Mouse (Mus musculus) hindbrain, embryonic 12.5 days (tissue): Measurements from ENCODE around the gene Kbtbd3. TPM values are rescaled to one million over a fixed set of nuclear protein-coding genes. Genes with fewer than 3 reads are reported as not detected.

Source experiments
- ATAC-seq: fragments of 200-750 bp; cut with Nextera tagmentation; 2 replicates; pipeline ENCODE4 v1.8.0; 2017; ENCODE audit warnings: moderate TSS enrichment; ENCODE audit not compliant: low FRiP score
- H3K27ac ChIP-seq: fragments of 300-500 bp; sonication (generic); 2 replicates; pipeline ENCODE4 v1.5.1; 2016; ENCODE audit warnings: mild to moderate bottlenecking
- H3K27me3 ChIP-seq: fragments of 300-500 bp; sonication (generic); 2 replicates; pipeline ENCODE4 v1.6.1; 2016; ENCODE audit warnings: mild to moderate bottlenecking
- H3K36me3 ChIP-seq: fragments of 300-500 bp; sonication (generic); 2 replicates; pipeline ENCODE4 v1.6.1; 2016; ENCODE audit warnings: mild to moderate bottlenecking
- H3K4me1 ChIP-seq: fragments of 300-500 bp; sonication (generic); 2 replicates; pipeline ENCODE4 v1.6.1; 2016
- H3K4me2 ChIP-seq: fragments of 300-500 bp; sonication (generic); replicated peaks from 2 replicates; pipeline ENCODE4 v1.6.1; 2016; ENCODE audit warnings: mild to moderate bottlenecking
- H3K4me3 ChIP-seq: fragments of 300-500 bp; sonication (generic); 2 replicates; pipeline ENCODE4 v1.5.1; 2016; ENCODE audit warnings: mild to moderate bottlenecking
- H3K9ac ChIP-seq: fragments of 300-500 bp; sonication (generic); 2 replicates; pipeline ENCODE4 v1.6.1; 2016; ENCODE audit warnings: mild to moderate bottlenecking, moderate library complexity
- H3K9me3 ChIP-seq: fragments of 300-500 bp; sonication (generic); replicated peaks from 2 replicates; pipeline ENCODE4 v1.6.1; 2016; ENCODE audit warnings: mild to moderate bottlenecking
- WGBS: fragments of 180-500 bp; shearing (Covaris S2); methylation state at CpG from one replicate; pipeline ENCODE4 v1.1.7; 2016; 5-methylcytosine and 5-hydroxymethylcytosine counted together
- microRNA-seq: library from miRNA; unstranded; fragments of <30 nt; microRNA quantifications from one replicate; pipeline ENCODE4, GENCODE M21; 2017
- polyA plus RNA-seq: library from polyadenylated mRNA; unstranded; fragments of >200 nt; fragmentation: Nextera tagmentation; extraction: Ambion mirVana; gene quantifications from 2 replicates; pipeline ENCODE4 v1.2.1, GENCODE M21; 2016

Kbtbd3 gene
- polyA plus RNA-seq, 1 experiment from 2014 or later, result 9.1 TPM

DNA sequence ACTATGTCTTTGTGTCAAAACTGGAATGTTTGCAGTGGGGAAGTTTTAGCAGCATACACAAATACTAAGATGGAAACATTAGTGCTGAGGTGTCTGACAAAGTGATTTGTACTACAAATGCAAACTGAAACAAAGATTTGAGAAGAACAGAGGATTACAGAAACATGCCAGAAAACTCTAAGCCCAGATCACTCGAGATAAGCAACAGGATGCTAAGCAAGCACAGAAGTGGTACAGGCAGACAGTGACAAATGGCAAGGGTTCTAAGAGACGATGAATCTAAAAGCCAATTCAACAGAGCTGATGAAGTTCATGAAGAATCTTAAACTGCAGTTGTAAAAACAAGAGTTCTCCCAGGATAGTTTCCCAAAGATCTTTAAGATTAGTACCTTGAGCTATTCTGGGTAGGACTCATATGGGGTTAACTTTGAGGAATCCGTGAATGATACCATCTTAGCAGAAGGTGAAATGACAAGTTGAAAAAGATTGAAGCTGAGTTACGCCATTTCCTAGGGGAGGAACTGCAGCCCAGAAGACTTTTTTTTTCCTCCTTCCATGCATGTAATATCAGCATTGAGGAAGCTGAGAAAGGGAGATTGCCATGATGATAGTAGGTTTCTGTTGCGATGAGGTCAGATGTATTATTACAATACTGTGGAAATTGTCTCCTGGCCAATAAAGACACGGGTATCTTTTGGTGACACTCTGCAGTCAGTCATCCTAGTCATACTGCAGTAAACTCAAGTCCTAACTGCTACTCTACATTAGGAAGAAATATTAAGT, 9.5 kb downstream of the Kbtbd3 start:
- Histone ChIP-seq H3K9me3 (no peaks in the 10 kb centered on the region), H3K4me2 (no peak overlapping the region), H3K9ac (no peak overlapping the region), H3K4me1 (no peaks in the 10 kb centered on the region), H3K4me3 (no peak overlapping the region), H3K36me3 (no peaks in the 10 kb centered on the region), H3K27ac (no peak overlapping the region), H3K27me3 (no peaks in the 10 kb centered on the region)
- 88% methylated on average over 6 of the region's 6 CpGs for WGBS
- ATAC-seq, result no peak

DNA sequence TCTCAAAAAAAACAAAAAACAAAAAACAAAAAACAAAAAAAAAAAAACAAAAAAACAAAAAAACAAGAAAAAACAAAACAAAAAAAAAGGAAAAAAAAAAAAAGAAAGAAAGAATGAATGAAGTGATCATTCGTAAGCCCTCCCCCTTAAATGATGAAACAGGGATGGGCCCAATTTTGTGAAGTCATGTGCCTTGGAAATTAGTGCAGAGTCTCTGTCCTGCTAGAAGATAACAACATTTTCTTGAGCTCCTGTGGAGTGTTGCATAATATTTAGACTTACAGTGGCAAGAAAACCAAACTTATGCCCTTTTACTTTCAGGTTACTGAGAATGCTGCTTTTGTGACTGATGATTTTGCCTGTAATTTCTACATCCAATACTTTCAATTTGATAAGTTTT, 43.5 kb downstream of the Kbtbd3 start:
- H3K4me3 ChIP-seq, result no peak overlapping the region
- no peak for ATAC-seq
- no peak overlapping the region for H3K9ac ChIP-seq
- no peak overlapping the region for H3K4me2 ChIP-seq
- 82% methylated on average over 1 of the region's 1 CpGs for WGBS
- no peaks in the 10 kb centered on the region for H3K36me3 ChIP-seq
- H3K4me1 ChIP-seq, result no peaks in the 10 kb centered on the region
- no peaks in the 10 kb centered on the region for H3K27me3 ChIP-seq
- no peak overlapping the region for H3K27ac ChIP-seq
- no peaks in the 10 kb centered on the region for H3K9me3 ChIP-seq

DNA sequence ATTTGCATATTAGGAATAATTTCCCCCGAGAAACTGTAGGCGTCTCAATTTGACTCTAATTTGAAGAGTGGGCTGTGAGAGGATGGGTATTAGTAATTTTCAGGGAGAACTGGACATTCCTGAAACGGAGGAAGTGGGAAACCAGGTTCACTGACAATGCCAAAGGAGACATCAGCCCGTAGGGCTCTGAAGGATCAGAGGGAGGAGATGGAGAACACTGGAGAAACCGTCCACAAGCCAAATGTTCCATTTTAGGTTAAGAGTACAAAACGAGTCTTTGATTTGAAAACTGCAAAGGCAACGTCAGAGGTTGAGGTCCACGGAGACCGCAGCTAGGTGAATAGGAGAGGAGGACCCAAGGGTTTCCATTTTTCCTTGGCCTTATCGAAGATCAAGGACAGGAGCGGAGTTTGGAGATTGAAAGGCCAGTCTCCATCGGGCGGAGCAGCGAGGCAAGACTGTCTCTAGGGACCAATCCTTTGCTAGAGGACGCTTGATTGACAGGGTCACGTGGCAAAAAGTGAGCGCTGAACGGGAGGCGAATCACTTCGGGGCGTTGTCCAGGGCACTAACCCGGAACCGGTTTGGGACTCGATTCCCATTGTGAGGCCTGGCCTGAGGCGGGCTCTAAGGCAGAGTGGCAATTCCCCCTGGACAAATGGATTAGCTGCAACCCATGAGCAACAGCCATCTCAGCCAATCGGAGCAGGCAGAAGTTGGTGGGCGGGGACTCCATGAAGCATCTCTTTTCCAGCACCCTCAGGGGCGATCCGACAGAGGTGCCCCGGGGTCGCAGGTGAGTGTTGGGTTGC, 66.4 kb downstream of the Kbtbd3 start, which contains the start of gene Msantd4:
Gene Msantd4 (plus strand): TSS at position 735 of the 812 bp plus-strand sequence.
- peak within 1 kb of the TSS; percentile 72 for H3K9ac ChIP-seq
- H3K4me3 ChIP-seq, result peak within 1 kb of the TSS; percentile 62
- WGBS, result 2% methylated on average over 31 of the region's 31 CpGs
- peak within 1 kb of the TSS; percentile 84 for H3K27ac ChIP-seq
- H3K4me2 ChIP-seq, result peak within 1 kb of the TSS; percentile 62
- ATAC-seq, result peak; percentile 100
- peaks cover 7% of the 10 kb centered on the region; the same call in 1 of the 2 replicates for H3K4me1 ChIP-seq
- no peaks in the 10 kb centered on the region for H3K9me3 ChIP-seq
- 0 out of 2 replicates have a peak, but pooled peaks cover 3% of the 10 kb centered on the region for H3K36me3 ChIP-seq
- no peaks in the 10 kb centered on the region for H3K27me3 ChIP-seq

DNA sequence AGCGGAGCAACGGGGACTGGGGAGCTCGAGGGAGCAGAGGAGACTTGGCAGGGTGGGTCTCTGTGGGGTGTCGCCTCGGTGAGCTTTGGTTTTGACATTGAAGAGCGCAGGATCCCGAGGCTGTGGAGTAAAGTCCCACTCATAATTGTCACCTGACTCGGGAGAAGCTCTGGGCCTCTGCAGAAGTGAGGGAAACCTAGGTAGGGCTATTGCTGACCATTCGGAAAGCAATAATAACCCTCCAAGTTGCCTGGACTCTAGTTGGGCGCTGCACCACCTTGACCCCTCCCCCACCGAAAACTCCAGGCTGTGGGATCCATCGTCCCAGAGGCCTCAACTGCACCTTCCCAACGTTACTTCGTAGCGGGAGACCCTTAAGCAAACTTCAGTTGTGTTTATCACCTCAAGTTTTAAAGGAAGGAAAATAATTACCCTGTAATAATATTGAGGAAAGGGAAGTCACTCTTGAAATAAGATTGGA, 67.0 kb downstream of the Kbtbd3 start:
- 0 out of 2 replicates have a peak, but pooled peaks cover 3% of the 10 kb centered on the region for H3K36me3 ChIP-seq
- peak overlapping the region; percentile 62 for H3K4me2 ChIP-seq
- under 1% methylated on average over 15 of the region's 15 CpGs for WGBS
- peak overlapping the region; percentile 84; the same call in 1 of the 2 replicates for H3K27ac ChIP-seq
- no peak; the same call in 1 of the 2 replicates for ATAC-seq
- peak overlapping the region; percentile 62 for H3K4me3 ChIP-seq
- H3K9me3 ChIP-seq, result no peaks in the 10 kb centered on the region
- peaks cover 7% of the 10 kb centered on the region; the same call in 1 of the 2 replicates for H3K4me1 ChIP-seq
- no peaks in the 10 kb centered on the region for H3K27me3 ChIP-seq
- H3K9ac ChIP-seq, result peak overlapping the region; percentile 72

Small RNAs within 50 kb of the gene (microRNA-seq; reads per million reads assigned to microRNA genes)
- gene Gm22195 (not detected), gene Gm23992 (not detected)

Other genes with a start within 250 kb of the Kbtbd3 start
- 32.7 and 35.9 TPM in 2 replicates for gene Aasdhppt, start 362 bp upstream of the Kbtbd3 start, polyA plus RNA-seq
- gene Msantd4, start 66.7 kb downstream of the Kbtbd3 start, polyA plus RNA-seq, result 66.7 and 73.6 TPM in 2 replicates